Mouse (Mus musculus) Patski (cell line): ENCODE results near the gene Borcs6. TPM values are rescaled to one million over a fixed set of nuclear protein-coding genes. Genes with fewer than 3 reads are reported as not detected.

ENCODE experiments used
- ATAC-seq: fragments of 100-300 bp; one replicate; pipeline ENCODE4 v1.8.0; 2021
- CTCF ChIA-PET: fragments of 350-600 bp; sonication (Branson Sonifier 250); formaldehyde crosslinking; loops from one replicate; lab custom pipeline; 2022; ENCODE audit warnings: inconsistent platforms; lab: Charles Lee
- POLR2A ChIA-PET: fragments of 350-600 bp; sonication (Branson Sonifier 250); formaldehyde crosslinking; loops from one replicate; lab custom pipeline; 2022; ENCODE audit warnings: antibody characterized with exemption, inconsistent platforms; lab: Charles Lee
- DNase-seq: peaks from one replicate; pipeline ENCODE4 v3.0.0-alpha.2; 2011; ENCODE audit warnings: low read depth, low spot score
- H3K27me3 ChIP-seq: fragments of 371-371 bp; one replicate; pipeline ENCODE4 v1.5.1; 2021
- CTCF ChIP-seq: fragments of 100-300 bp; IDR thresholded peaks from one replicate; pipeline ENCODE4 v1.5.1; 2021
- in situ Hi-C: fragments of 300-500 bp; cut with MboI; formaldehyde crosslinking; loops from 3 replicates; pipeline ENCODE4 v1.11.1; 2018; ENCODE audit warnings: low pct_unique_long_range_greater_than_20kb, mixed read lengths
- polyA plus RNA-seq: library from polyadenylated mRNA; unstranded; gene quantifications from one replicate; pipeline ENCODE4 v1.2.3, GENCODE M21; 2021

Borcs6 gene
- polyA plus RNA-seq, 1 experiment from 2014 or later = 15.9 TPM

GRCm38 (mm10) chr11:69096987-69097900 is 37.7 kb downstream of the Borcs6 start:
- ChIA-PET CTCF (interaction anchor here (1.5 kb wide), 1 partner anchor 13 kb away, joined by 5 read pairs; no protein-coding TSS in a partner anchor), POLR2A (interaction anchor here (0.9 to 1.8 kb wide), 2 partner anchors 8 to 37 kb away, joined by 3 to 6 read pairs; partner anchors contain the start of gene Borcs6)
- ATAC-seq (peak; percentile 28), DNase-seq (no peak)
- TF ChIP-seq CTCF = no peak
- in situ Hi-C loops = loop anchor here (5.0 to 25.0 kb wide), 2 partner anchors 315 to 890 kb away; partner anchors contain the start of genes Ctdnep1, Elp5, Gabarap and Kdm6b
- H3K27me3 ChIP-seq = no peaks in the 10 kb centered on the region

GRCm38 (mm10) chr11:69098039-69098761 is 38.7 kb downstream of the Borcs6 start:
- in situ Hi-C loops = loop anchor here (5.0 to 25.0 kb wide), 2 partner anchors 314 to 889 kb away; partner anchors contain the start of genes Ctdnep1, Elp5, Gabarap and Kdm6b
- TF ChIP-seq CTCF = no peak
- no peak for DNase-seq
- CTCF ChIA-PET = interaction anchor here (1.5 kb wide), 1 partner anchor 12 kb away, joined by 5 read pairs; no protein-coding TSS in a partner anchor
- H3K27me3 ChIP-seq = no peaks in the 10 kb centered on the region
- no peak for ATAC-seq
- POLR2A ChIA-PET = interaction anchor here (1.8 kb wide), 1 partner anchor 38 kb away, joined by 6 read pairs; the partner anchor contains the start of gene Borcs6

- DNase-seq (peak; percentile 89), ATAC-seq (peak; percentile 9)
- in situ Hi-C loops = loop anchor here (5.0 to 25.0 kb wide), 2 partner anchors 314 to 889 kb away; partner anchors contain the start of genes Ctdnep1, Elp5, Gabarap and Kdm6b
- CTCF ChIA-PET = no interaction called here
- TF ChIP-seq CTCF = no peak
- H3K27me3 ChIP-seq = no peaks in the 10 kb centered on the region
- POLR2A ChIA-PET = interaction anchor here (3.3 kb wide), 1 partner anchor 12 kb away, joined by 16 read pairs; no protein-coding TSS in a partner anchor
These were observed 39.2 kb downstream of the Borcs6 start for GRCm38 (mm10) chr11:69098762-69099091.

GRCm38 (mm10) chr11:69099177-69099914 is 39.8 kb downstream of the Borcs6 start:
- H3K27me3 ChIP-seq = no peaks in the 10 kb centered on the region
- ATAC-seq (no peak), DNase-seq (no peak)
- ChIA-PET POLR2A (interaction anchor here (1.1 to 3.3 kb wide), 2 partner anchors 11 to 36 kb away, joined by 6 to 16 read pairs; no protein-coding TSS in a partner anchor), CTCF (interaction anchor here (0.9 to 1.2 kb wide), 2 partner anchors 32 to 58 kb away, joined by 3 to 4 read pairs; no protein-coding TSS in a partner anchor)
- no peak for TF ChIP-seq CTCF
- in situ Hi-C loops = loop anchor here (5.0 to 25.0 kb wide), 2 partner anchors 313 to 888 kb away; partner anchors contain the start of genes Ctdnep1, Elp5, Gabarap and Kdm6b

- TF ChIP-seq CTCF = no peak
- ChIA-PET POLR2A (interaction anchor here (0.6 to 3.3 kb wide), 3 partner anchors 10 to 36 kb away, joined by 3 to 16 read pairs (median 6); no protein-coding TSS in a partner anchor), CTCF (interaction anchor here (0.9 to 1.2 kb wide), 2 partner anchors 33 to 59 kb away, joined by 3 to 4 read pairs; no protein-coding TSS in a partner anchor)
- ATAC-seq (no peak), DNase-seq (no peak)
- in situ Hi-C loops = loop anchor here (5.0 to 25.0 kb wide), 2 partner anchors 312 to 887 kb away; partner anchors contain the start of genes Ctdnep1, Elp5, Gabarap and Kdm6b
- no peaks in the 10 kb centered on the region for H3K27me3 ChIP-seq
These were observed 40.4 kb downstream of the Borcs6 start for GRCm38 (mm10) chr11:69099915-69100345.

GRCm38 (mm10) chr11:69100639-69101360 is 41.3 kb downstream of the Borcs6 start:
- ChIA-PET CTCF (interaction anchor here (0.7 to 1.3 kb wide), 5 partner anchors 8 to 37 kb away, joined by 3 to 5 read pairs (median 3); partner anchors contain the start of gene 9130213A22Rik), POLR2A (interaction anchor here (0.5 to 3.3 kb wide), 4 partner anchors 9 to 269 kb away, joined by 3 to 16 read pairs (median 4); no protein-coding TSS in a partner anchor)
- DNase-seq = no peak
- no peak for ATAC-seq
- TF ChIP-seq CTCF = no peak
- in situ Hi-C loops = no loop called here
- no peaks in the 10 kb centered on the region for H3K27me3 ChIP-seq

- DNase-seq (no peak), ATAC-seq (no peak)
- CTCF ChIA-PET = interaction anchor here (0.7 to 1.3 kb wide), 4 partner anchors 10 to 38 kb away, joined by 3 to 5 read pairs (median 4); partner anchors contain the start of gene 9130213A22Rik
- in situ Hi-C loops = no loop called here
- TF ChIP-seq CTCF = no peak
- no peaks in the 10 kb centered on the region for H3K27me3 ChIP-seq
- POLR2A ChIA-PET = interaction anchor here (0.6 to 3.3 kb wide), 3 partner anchors 8 to 20 kb away, joined by 3 to 16 read pairs (median 5); partner anchors contain the start of gene 9130213A22Rik
These were observed 42.3 kb downstream of the Borcs6 start for GRCm38 (mm10) chr11:69101604-69102402.

GRCm38 (mm10) chr11:69102403-69102725 is 42.8 kb downstream of the Borcs6 start:
- DNase-seq = no peak
- no peak for ATAC-seq
- no peak for TF ChIP-seq CTCF
- CTCF ChIA-PET = interaction anchor here (1.2 kb wide), 1 partner anchor 10 kb away, joined by 5 read pairs; no protein-coding TSS in a partner anchor
- POLR2A ChIA-PET = interaction anchor here (1.3 kb wide), 1 partner anchor 19 kb away, joined by 5 read pairs; the partner anchor contains the start of gene 9130213A22Rik
- H3K27me3 ChIP-seq = no peaks in the 10 kb centered on the region
- in situ Hi-C loops = no loop called here
